Mouse (Mus musculus): Measurements from ENCODE around the gene Zfp109.
"Not testable (repeated sequence)": the region's sequence is repeated elsewhere in the genome, so short reads cannot be mapped to it uniquely, and the experiment has no call there.

The Zfp109 gene
- long read RNA-seq, experiment 1, partial matches to known transcripts: 0 of 1 reads
- long read RNA-seq, experiment 1, other reads (novel, unspliced or antisense): 0 of 1 reads
- long read RNA-seq, experiment 2: 0 reads

DNA sequence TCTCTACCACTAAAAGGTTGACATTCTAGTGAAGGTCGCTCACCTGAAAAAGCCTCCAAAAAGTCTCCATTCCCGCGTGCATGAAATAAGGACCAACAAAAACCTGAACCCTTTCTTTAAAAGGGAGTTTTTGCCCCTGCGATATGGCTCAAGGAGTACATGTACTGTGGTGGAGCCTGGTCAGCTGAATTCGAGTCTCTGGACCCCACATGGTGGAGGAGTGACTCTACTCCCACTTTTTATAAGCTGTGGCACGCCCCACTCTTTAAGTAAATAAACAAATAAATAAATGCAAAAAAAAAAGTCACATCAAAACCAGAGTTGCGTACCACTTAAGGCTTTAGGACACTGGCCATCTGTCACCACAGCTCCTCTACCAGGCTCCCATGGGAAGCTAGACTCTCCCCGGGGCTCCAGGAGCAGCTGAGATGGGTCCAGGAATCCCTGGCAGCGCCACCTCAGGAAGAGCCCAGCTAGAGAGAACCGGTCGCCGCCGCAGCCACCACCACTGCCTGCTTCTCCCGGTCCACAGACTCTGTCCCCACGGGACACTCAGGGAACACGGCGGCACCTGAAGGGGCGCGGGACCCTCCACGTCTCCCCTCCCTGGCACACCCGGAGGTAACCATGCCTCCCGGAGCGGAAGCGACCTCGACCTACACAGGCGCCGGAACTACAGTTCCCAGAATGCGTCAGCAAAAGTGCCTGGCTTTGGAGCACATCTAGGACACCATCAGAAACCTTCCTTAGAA, at the start of gene Zfp109:
TSS of gene Zfp109 (minus strand) at position 521 of the 752 bp plus-strand sequence.
- intact Hi-C loops (cut with DNase I): no loop called here

DNA sequence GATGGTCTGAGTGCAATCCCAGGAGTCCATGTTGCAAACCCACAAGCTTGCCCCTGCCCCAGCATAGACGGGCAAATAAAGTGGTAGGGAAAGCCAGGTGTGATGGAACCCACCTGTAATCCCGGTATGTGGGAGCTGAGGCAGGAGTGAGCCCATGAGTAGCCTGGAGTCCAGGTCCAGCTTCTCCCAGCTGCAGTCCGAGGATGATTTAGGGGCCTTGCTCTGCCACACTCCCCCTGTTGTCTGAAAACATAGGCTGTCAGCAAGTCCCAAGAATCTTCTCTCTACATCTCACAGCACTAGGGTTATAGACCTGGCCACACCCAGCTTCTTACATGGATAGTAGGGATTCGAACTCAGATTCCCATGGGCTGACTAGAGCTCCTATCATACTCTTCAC, 49.6 kb upstream of the Zfp109 start:
- intact Hi-C loops (cut with DNase I): no loop called here

DNA sequence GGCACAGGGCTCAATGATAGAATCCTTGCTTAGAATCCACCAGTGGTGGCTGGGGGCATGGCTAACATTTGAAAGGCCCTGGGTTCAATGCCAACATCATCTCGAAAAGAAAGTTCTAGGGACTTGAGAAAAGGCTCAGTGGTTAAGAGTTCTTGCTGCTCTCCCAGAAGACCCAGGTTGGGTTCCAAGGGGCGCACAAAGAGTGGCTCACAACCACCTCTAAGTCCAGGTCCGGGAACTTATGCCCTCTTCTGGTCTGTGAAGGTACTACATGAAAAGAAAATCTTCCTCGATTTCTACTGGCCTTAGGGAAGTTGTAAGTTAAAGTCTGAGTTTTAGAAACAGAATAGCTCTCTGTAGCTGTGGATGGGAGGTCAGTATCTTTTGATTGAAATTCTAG, 48.7 kb upstream of the Zfp109 start:
- intact Hi-C loops (cut with DNase I): no loop called here

DNA sequence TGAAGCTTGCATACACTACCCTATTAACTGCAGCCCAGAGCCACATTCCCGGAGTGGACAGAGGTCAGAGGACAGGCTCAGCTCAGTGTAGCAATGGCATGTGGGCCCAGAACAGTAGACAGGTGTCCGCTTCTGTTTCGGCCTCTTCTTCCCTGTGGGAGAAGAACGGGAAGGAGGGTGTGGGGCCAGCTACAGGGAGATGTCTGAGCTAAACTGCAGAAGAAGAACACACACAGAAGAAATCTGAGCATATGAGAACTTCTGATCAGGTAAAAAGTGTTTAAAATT, 43.4 kb upstream of the Zfp109 start:
- intact Hi-C loops (cut with DNase I): no loop called here

DNA sequence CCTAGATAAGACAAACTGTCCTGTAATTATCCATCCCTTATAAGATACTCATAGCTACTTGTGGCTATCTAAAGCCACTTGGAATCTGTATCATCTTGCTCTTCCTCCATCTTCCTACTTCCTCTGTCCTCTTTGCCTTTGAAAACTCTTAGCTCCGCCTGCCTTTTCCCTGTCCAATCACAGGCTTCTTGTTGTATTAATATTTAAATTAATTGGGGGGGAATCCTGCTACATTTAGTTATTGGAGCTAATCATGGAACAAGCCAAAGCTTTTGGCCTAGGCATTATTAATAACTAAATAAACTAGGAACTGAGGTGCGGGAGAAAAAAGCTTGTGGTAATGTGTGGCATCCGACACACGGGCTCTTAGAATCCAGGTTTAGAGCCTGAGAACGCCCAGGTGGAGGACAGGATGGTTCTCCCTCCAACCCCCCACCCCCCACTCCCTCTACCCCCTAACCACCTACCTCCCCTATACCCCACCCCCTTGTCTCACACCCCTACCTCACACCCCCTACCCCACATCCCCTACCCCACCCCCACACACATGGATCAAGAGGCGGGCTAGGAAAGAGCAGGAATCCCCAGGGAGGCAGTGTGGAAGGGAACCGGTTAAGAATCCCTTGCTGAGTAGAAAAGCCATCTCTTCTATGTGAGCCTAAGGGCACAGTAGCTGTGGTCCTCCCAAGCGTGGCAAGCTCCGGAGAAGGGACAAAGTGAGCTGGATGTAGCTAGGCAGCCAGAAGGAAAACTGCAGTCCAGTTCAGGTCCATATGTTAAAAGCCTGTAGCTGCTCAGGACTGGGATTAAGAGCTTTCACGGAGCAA, 42.9 kb upstream of the Zfp109 start:
- intact Hi-C loops (cut with DNase I): no loop called here

DNA sequence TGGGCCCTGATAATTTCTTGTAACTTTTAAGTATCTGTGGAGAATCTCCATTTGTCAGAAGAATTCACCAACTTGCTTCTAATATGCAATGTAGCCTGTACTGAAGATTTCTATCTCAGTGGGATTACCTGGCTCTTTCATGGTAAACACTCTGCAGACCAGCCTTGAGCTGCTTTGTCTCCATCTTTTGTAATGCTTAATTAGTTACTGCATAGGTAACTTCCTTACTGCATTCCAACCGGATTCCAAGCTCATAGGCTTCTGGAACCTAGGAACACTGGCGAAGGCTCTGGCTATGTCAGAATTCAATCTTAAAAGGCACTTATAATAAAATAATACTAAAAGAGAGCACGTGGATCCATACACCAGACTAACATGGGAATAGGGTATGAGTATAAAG, 41.4 kb upstream of the Zfp109 start:
- intact Hi-C loops (cut with DNase I): not testable (repeated sequence)

DNA sequence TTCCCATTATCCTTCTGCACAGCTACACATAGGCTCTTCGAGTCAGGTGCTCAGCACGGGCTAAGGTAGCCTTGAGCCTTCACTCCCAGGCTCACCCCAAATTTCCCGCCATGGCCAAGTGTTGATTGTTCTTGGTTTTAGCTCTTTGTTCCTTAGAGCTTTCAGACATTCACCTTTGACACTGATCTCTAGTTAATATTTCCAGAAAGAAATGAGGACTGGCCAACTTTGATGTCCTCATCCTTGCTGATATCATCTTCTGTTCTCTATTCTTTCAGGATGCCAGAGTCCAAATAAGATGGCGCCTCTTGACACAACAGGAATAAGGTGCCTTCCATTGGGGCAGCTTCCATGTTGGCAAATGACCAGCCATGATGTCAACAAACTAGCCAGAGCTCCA, 37.1 kb upstream of the Zfp109 start:
- intact Hi-C loops (cut with DNase I): no loop called here

DNA sequence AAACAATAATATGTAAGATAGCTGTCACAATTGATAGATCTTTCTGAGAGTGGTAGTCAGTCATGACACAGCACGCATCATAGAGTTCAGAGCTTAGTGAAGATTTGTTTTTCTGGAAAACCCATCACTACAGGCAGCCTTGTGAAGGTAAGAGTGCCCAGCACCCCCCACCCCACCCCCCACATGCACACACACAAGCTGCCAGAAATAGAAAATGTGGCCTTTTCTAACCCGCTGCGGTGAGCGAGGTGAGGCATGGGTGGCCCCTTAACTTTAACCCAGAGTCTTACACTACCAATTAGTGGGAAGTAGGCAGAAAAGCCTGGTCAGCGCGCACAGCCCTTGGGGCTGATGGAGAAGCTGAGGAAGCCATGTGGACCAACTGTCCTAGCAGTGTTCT, 33.8 kb upstream of the Zfp109 start:
- intact Hi-C loops (cut with DNase I): no loop called here

DNA sequence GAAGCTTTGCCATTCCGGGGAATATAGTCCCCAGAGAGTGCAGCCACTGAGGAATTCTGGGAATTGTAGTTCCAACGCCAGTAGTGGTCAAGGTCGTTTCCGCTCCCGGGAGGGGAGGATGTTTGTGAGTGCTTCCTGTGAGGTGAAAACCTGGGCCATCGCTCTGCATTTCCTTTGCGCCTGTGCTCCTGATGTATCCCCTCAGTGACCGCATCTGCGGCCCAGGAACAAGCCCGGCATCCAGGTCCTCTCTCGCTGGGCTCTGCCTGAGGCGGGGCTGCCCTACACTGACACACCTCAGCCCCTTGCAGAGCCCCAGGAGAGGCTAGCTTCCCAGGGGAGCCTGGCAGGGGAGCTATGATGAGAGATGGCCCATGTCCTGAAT, 32.9 kb upstream of the Zfp109 start, which contains the start of gene Zfp93:
TSS of gene Zfp93 (plus strand) at position 133 of the 385 bp plus-strand sequence.
- intact Hi-C loops (cut with DNase I): no loop called here

DNA sequence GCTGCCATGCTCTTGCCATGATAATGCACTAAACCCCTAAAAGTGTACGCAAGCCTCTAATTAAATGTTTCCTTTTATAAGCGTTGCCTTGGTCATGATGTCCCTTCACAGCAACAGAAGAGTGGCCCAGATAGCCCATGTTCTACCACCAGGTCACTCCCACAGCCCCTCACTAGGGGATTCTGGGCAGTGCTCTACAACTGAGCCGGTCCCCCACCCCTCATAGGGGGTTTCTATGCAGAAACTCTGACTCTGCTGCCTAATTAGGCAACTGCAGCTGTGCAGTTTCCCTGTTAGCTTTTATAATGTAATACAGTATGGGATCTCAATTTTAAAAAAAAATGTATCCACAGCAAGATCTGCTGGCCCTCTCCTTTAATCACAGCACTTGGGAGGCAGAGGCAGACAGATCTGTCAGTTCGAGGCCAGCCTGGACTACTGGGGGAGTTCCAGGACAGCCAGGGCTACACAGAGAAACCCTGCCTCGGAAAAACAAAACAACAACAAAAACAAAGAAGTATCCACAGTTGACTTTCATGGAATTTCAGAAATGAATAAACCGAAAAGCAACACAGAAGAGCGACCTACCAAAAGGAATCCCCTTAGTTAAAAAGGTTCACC, 32.4 kb upstream of the Zfp109 start:
- intact Hi-C loops (cut with DNase I): loop anchor here (5.0 kb wide), 1 partner anchor 62 kb away; no protein-coding TSS in a partner anchor

DNA sequence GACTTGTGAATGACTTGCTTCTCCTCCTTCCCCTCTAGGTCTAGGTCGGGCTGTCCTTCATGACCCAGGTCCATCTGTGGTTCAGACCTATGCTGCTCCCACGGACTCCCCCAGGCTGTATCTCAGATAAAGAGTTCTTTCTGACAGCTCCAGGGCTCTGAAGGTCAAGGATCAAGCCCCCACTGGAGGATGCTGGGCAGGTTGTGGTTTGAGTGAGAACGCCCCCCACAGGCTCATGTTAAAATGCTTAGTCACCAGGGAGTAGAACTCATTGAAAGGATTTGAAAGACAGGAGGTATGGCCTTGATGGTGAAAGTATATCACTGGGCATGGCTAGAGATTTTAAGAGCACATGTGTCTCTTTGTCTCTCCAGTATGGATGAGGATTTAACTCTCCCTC, 31.9 kb upstream of the Zfp109 start:
- intact Hi-C loops (cut with DNase I): loop anchor here (5.0 kb wide), 1 partner anchor 62 kb away; no protein-coding TSS in a partner anchor

DNA sequence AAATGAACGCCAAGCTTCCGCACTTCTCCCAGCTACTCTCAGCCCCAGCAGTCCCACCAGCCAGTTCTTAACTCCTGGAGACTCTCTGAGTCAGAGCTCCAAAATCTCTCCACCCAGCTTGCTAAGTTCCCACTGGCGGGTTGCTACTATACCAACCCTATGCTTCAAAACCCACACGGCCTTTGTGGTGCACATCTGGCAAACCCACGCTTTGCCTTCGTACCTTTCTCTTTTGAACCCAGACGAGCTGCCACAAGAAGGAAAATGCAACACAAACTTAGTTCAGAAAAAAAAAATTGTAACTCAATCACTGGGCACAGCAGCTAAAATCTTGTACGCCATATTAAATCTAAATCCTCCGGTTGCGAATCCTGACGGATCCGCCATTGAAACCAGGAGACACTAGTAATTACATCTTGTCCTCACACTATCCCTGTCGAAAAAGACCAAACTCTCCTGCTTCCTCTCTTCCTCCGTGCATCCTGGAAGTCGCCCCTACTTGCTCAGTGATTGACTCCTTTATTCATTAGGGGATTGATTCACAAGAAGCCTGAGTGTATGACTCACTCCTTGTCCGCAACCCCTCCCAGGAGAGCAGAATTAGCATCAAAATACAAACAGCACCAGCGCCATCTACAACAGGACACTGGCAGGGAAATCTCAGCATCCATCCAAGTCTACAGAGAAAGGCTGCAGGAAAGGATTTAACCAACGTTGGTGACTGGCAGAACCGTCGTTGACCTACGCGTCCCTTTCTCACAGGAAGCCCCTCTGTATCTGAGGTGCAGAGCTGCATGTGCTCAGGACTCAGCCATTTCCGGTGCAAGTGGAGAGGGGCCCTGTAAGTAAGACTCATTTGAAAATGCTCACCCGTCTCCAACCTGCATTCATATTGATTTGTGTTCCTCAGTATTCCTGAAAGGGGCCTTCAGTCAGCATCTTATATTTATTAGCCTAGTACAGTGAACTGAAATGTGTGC, 31.1 kb upstream of the Zfp109 start:
- intact Hi-C loops (cut with DNase I): loop anchor here (5.0 kb wide), 1 partner anchor 61 kb away; no protein-coding TSS in a partner anchor

DNA sequence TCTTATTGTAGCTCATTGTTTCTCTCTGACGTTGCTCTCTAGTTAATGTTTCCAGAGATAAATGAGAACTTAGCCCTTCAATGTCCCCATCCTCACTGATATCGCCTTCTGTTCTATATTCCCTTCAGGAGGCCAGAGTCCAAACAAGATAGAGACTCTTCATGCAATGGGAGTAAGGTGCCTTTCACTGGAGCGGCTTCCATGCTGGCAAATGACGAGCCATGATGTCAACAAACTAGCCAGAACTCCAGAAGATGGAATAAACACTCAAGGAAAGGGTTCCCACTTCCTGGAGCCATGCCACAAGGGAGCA, 22.6 kb upstream of the Zfp109 start:
- intact Hi-C loops (cut with DNase I): no loop called here

DNA sequence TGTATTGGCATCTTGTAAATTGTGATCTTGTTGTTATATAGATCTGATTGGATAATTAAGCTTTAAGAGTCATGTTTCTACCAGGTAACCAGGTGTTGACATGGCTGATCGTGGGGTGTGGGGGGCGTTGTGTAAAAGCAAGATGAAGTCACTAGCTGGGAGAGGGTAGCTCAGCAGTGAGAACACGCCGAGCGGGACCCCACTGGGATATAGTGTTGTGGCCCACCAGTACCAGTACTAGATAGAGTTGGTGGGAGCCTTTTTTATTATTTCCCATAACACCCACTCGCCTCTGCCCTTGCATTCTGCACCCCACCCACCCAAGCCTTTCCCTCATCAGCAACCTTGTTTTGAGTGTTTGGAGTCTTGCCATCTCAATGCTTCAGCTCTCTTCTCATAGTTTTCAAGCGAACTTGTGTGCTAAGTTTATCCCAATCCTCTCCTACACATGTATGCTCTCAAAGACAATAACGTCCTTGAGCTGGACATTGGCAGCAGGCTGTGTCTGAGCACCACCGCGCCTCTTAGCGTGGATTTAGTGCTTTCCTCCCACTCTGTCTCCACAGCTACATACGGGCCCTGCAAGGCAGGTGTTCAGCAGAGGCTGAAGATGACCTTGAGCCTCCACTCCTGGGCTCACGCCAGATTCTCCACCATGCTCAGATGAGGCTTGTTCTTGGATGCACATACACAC, 22.1 kb upstream of the Zfp109 start:
- intact Hi-C loops (cut with DNase I): no loop called here

DNA sequence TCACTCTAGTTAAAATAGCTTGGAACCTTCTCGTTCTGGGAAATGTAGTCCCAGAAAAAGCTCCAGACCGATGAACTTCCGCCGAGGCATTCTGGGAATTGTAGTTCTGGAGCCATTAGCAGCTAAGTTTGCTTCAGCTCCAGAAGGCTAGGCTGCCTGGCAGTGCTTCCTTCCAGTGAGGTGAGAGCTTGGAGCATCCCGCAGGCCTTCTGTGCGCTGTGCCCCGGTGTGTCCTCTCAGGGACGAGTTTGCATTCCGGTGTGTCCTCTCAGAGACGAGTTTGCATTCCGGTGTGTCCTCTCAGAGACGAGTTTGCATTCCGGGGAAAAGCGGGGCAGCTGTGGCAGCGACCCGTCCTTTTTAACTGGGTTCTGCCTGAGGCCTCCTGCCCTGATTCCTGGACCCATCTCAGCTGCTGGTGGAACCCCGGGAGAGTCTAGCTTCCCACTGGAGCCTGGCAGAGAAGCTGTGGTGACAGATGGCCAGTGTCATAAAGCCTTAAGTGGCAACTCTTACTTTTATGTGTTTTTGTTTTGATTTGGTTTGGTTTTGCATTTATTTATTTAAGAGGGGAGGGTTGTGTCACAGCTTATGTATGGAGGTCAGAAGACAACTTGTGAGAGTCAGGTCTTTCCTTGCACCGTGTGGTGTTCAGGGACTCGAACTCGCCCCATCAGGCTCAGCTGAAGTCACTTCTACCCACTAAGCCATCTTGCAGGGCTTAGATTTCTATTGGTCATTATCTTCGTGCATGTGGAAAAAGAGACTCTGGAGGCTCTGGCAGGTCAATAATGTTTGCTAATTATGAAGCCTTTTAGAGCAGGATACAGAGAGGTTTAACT, 17.5 kb upstream of the Zfp109 start, which contains the start of gene Zfp108:
TSS of gene Zfp108 (plus strand) at position 162 of the 842 bp plus-strand sequence.
- intact Hi-C loops (cut with DNase I): loop anchor here (5.0 kb wide), 1 partner anchor 123 kb away; the partner anchor contains the start of gene Zfp235

DNA sequence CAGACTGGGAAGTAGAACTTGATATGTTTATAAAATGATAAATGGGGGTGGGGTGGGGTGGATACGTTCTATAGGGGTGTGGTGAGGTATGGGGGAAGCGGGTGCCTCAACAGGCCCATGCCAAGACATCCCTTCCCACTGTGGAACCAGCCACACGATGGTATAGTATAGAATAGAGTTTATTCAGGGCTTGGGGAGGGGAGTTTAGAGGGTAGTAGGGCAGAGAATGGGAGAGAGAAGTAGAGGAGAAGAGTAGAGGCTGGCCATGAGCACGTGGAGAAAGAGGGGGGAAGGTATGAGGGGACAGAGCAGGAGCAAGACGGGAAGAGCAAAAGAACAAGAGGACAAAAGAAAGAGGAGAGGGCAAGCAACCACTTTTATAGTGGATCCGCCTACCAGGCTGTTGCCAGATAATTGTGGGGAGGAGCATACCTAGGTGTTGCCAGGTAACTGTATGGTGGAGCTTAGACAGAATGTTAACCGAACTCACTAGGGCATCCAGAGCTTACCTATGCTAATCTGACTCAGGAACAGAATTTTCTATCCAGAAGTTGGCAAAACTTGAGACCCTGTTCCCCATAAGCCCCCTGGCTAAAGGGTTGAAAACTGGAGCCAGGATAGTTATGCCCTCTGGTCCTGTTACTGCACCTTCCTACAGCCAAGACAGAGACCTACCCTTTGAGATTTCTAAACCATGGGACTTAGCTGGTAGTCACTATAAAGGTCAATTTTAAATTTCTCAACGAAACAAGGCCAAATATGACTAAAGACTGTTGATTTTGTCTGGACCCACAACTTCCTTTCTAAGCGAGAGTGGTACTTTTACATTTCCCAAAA, 16.6 kb upstream of the Zfp109 start:
- intact Hi-C loops (cut with DNase I): loop anchor here (5.0 kb wide), 1 partner anchor 122 kb away; the partner anchor contains the start of gene Zfp235

DNA sequence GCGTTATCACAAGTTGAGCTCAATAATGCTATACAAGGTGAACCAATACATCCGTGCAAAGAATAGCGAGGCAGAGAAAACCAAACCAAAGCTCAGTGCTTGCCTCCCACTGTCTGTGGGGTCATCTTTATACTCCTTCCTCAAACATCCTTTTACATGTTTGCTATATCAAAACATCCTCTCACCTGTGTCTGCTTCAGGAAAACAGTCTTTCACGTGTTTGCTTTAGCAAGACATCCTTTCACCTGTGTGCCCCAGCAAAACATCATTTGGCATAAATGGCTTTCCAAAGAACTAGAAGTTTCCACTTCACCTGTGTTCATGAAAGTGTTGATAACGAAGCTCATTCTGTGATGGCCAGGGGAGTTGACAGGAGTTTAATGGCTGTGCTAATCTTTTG, 26.0 kb downstream of the Zfp109 start, which contains the start of gene Zfp111:
TSS of gene Zfp111 (minus strand) at position 101 of the 400 bp plus-strand sequence.
- intact Hi-C loops (cut with DNase I): no loop called here

DNA sequence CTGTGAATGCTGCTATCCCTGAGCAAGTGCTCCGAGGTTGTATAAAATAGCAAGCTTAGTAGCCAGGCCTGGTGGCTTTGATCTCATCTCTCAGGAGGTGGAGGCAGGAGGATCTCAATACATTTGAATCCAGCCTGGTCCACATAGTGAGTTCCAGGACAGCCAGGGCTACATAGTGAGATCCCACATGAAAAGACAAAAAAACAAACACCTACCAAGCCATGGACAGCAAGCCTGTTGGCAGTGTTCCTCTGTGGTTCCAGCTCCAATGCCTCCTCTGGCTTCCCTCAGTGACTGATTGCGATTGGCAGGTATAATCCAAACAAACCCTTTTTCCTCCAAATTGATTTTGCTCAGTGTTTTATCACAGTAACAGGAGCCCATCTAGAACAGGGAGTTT, 27.1 kb downstream of the Zfp109 start:
- intact Hi-C loops (cut with DNase I): no loop called here
